Mouse (Mus musculus) adrenal gland, postnatal 14 days (tissue): ENCODE data around the gene Fam243. TPM values are rescaled to one million over a fixed set of nuclear protein-coding genes. Genes with fewer than 3 reads are reported as not detected.

Source experiments
- total RNA-seq: library from RNA; stranded (reverse); gene quantifications from 2 replicates; pipeline ENCODE4 v1.2.3, GENCODE M21; 2021

The Fam243 gene
- total RNA-seq, 1 experiment from 2014 or later, result not detected

Other genes with a start within 250 kb of the Fam243 start
- gene Kcne2, start 29.1 kb downstream of the Fam243 start, total RNA-seq, result not detected in 2 replicates
- 63.6 and 68.8 TPM in 2 replicates for gene Smim11, start 20.2 kb downstream of the Fam243 start, total RNA-seq
- gene Kcne1, start 38.0 kb upstream of the Fam243 start, total RNA-seq, result not detected in 2 replicates
- 16.6 and 16.9 TPM in 2 replicates for gene Rcan1, start 149.4 kb upstream of the Fam243 start, total RNA-seq
- gene Clic6, start 164.3 kb upstream of the Fam243 start, total RNA-seq, result 0.34 and 0.70 TPM in 2 replicates